Mouse (Mus musculus) liver, embryonic 13.5 days (tissue): ENCODE results near the gene Hcn3. TPM values are rescaled to one million over a fixed set of nuclear protein-coding genes. Genes with fewer than 3 reads are reported as not detected.

Experiments
- ATAC-seq: fragments of 200-750 bp; cut with Nextera tagmentation; 2 replicates; pipeline ENCODE4 v1.8.0; 2017; ENCODE audit warnings: low read depth, mild to moderate bottlenecking, moderate number of reproducible peaks, moderate library complexity
- DNase-seq: peaks from one replicate; pipeline ENCODE4 v3.0.0; 2022
- H3K27ac ChIP-seq: fragments of 300-500 bp; sonication (generic); 2 replicates; pipeline ENCODE4 v1.5.1; 2015; ENCODE audit warnings: moderate library complexity, mild to moderate bottlenecking, inconsistent platforms
- H3K27me3 ChIP-seq: fragments of 300-500 bp; sonication (generic); 2 replicates; pipeline ENCODE4 v1.6.1; 2015; ENCODE audit warnings: mild to moderate bottlenecking, inconsistent platforms
- H3K36me3 ChIP-seq: fragments of 300-500 bp; sonication (generic); 2 replicates; pipeline ENCODE4 v1.6.1; 2015; ENCODE audit warnings: mild to moderate bottlenecking, inconsistent platforms
- H3K4me1 ChIP-seq: fragments of 300-500 bp; sonication (generic); replicated peaks from 2 replicates; pipeline ENCODE4 v1.6.1; 2015; ENCODE audit warnings: inconsistent platforms
- H3K4me2 ChIP-seq: fragments of 300-500 bp; sonication (generic); 2 replicates; pipeline ENCODE4 v1.6.1; 2015; ENCODE audit warnings: inconsistent platforms, mild to moderate bottlenecking, moderate library complexity
- H3K4me3 ChIP-seq: fragments of 300-500 bp; sonication (generic); replicated peaks from 2 replicates; pipeline ENCODE4 v1.5.1; 2015; ENCODE audit warnings: mild to moderate bottlenecking, inconsistent platforms
- H3K9ac ChIP-seq: fragments of 300-500 bp; sonication (generic); 2 replicates; pipeline ENCODE4 v1.6.1; 2015; ENCODE audit warnings: mild to moderate bottlenecking, inconsistent platforms
- H3K9me3 ChIP-seq: fragments of 300-500 bp; sonication (generic); replicated peaks from 2 replicates; pipeline ENCODE4 v1.6.1; 2016; ENCODE audit warnings: inconsistent platforms
- WGBS: fragments of 180-500 bp; shearing (Covaris S2); methylation state at CpG from one replicate; pipeline ENCODE4 v1.1.7; 2015; ENCODE audit not compliant: insufficient replicate concordance; 5-methylcytosine and 5-hydroxymethylcytosine counted together
- polyA plus RNA-seq: library from polyadenylated mRNA; unstranded; fragments of >200 nt; fragmentation: Nextera tagmentation; extraction: Ambion mirVana; gene quantifications from 2 replicates; pipeline ENCODE4 v1.2.1, GENCODE M21; 2015

Hcn3 gene
- polyA plus RNA-seq, 1 experiment from 2014 or later = 0.75 TPM

DNA sequence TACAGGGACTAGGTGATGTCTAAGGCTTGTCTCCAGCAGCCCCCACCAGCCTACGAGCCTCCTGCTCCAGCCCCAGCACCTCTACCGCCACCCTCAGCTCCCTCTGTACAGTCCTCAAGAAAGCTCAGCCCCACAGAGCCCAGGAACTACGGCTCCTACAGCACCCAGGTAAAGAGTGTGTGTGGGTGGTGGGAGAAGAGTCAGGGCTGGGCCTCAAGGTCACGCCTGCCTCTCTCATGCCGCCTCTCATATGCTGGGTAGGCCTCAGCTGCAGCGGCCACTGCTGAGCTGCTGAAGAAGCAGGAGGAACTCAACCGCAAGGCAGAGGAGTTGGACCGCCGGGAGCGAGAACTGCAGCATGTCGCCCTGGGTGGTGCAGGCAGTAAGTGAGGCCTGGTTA is 19.1 kb upstream of the Hcn3 start:
- 77% methylated on average over 11 of the region's 11 CpGs for WGBS
- ATAC-seq (no peak), DNase-seq (no peak)
- Histone ChIP-seq H3K4me1 (peaks cover 53% of the 10 kb centered on the region), H3K4me2 (peak overlapping the region; percentile 82), H3K27ac (0 out of 2 replicates have a peak overlapping the region, but pooled peaks have one; percentile 0), H3K27me3 (no peaks in the 10 kb centered on the region), H3K9ac (peak overlapping the region; percentile 87; the same call in 1 of the 2 replicates), H3K9me3 (no peaks in the 10 kb centered on the region), H3K4me3 (peak overlapping the region; percentile 77; the same call in 1 of the 2 replicates), H3K36me3 (peaks cover 65% of the 10 kb centered on the region)

DNA sequence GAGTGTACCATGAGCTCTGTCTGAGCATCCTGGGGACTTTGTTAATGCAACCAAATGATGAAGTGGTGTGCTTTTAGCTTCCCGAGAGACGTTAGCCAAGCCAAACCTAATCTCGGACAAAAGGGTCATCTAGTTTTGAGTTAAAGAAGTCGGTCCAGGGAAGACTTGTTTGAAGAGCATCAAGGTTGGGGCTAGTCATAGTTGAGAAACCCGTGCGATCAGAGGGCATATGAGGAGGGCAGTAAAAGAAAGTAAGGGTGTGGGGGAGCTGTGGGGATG is 18.1 kb upstream of the Hcn3 start:
- peaks cover 75% of the 10 kb centered on the region for H3K36me3 ChIP-seq
- WGBS = 3% methylated on average over 6 of the region's 6 CpGs
- no peak for ATAC-seq

DNA sequence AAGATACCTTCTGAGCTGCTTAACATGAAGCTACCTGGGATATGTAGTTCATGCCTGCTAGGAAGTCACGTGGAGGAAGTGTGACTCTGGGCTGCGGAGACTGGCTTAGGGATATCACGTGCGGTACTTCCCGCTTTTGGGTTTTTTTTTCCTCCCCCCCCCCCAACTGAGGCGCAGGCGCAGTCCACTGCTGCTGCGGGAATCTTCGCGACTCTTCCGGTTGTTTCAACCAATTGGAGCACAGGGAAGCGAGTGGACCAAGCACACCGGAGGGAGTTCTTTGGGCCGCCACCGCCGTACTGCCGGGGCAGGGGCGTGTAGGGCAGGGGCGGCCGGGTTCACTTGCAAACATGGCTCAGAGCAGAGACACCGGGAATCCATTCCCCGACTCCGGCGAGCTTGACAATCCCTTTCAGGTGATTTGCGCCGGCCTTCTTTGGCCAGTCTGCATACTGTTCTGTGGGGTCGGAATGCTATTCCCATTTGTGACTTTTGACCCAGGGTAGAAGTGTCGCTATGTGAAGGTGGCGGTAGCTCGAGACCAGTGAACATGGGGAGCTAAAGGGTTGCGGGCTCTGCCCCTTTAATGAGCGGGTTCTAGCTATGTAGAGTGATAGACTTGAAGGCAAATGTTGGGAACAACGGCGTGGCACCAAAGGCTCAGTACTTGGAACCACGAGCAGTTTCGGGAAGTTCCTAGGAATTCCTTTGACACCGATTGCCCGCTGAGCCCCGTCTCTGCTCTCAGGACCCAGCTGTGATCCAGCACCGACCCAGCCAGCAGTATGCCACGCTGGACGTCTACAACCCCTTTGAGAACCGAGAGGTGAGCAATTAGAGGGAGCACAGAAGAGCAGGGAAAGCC is 17.5 kb upstream of the Hcn3 start, which contains the start of gene Scamp3:
Scamp3 (plus strand) TSS at position 232 of the 865 bp plus-strand sequence.
- under 1% methylated on average over 43 of the region's 43 CpGs for WGBS
- H3K4me3 ChIP-seq = peak within 1 kb of the TSS; percentile 77
- H3K27me3 ChIP-seq = no peaks in the 10 kb centered on the region
- DNase-seq = peak; percentile 80
- H3K4me2 ChIP-seq = peak within 1 kb of the TSS; percentile 82
- peaks cover 79% of the 10 kb centered on the region for H3K36me3 ChIP-seq
- peak; percentile 91 for ATAC-seq
- peaks cover 38% of the 10 kb centered on the region for H3K4me1 ChIP-seq
- H3K9me3 ChIP-seq = no peaks in the 10 kb centered on the region
- peak within 1 kb of the TSS; percentile 82 for H3K27ac ChIP-seq
- peak within 1 kb of the TSS; percentile 87 for H3K9ac ChIP-seq

More for the DNA sequence above, 18.1 kb upstream of the Hcn3 start:
- peaks cover 43% of the 10 kb centered on the region for H3K4me1 ChIP-seq
- peak overlapping the region; percentile 77 for H3K4me3 ChIP-seq
- peak overlapping the region; percentile 82 for H3K4me2 ChIP-seq
- H3K27ac ChIP-seq = peak overlapping the region; percentile 82
- no peaks in the 10 kb centered on the region for H3K27me3 ChIP-seq
- no peak for DNase-seq
- no peaks in the 10 kb centered on the region for H3K9me3 ChIP-seq
- H3K9ac ChIP-seq = peak overlapping the region; percentile 87

DNA sequence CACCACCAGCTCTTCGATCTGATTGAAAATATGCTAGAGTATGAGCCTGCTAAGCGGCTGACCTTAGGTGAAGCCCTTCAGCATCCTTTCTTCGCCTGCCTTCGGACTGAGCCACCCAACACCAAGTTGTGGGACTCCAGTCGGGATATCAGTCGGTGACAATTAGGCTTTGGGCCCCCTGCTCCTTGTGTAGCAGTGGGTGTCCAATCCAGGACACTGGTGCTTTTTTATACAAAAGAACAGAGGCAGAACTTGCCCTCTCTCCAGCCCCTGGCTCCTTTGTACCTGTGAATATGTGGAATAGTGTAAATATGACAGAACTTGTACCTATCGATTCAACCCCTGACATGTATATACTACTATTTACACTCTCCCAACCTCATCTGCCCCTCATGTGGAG is 16.4 kb upstream of the Hcn3 start:
- peak overlapping the region; percentile 77; the same call in 1 of the 2 replicates for H3K4me3 ChIP-seq
- peak overlapping the region; percentile 65; the same call in 1 of the 2 replicates for H3K27ac ChIP-seq
- no peak for DNase-seq
- peaks cover 78% of the 10 kb centered on the region for H3K36me3 ChIP-seq
- no peaks in the 10 kb centered on the region for H3K9me3 ChIP-seq
- peak overlapping the region; percentile 53 for H3K9ac ChIP-seq
- H3K4me2 ChIP-seq = peak overlapping the region; percentile 82
- no peak for ATAC-seq
- H3K27me3 ChIP-seq = no peaks in the 10 kb centered on the region
- peaks cover 27% of the 10 kb centered on the region for H3K4me1 ChIP-seq
- 89% methylated on average over 7 of the region's 7 CpGs for WGBS

DNA sequence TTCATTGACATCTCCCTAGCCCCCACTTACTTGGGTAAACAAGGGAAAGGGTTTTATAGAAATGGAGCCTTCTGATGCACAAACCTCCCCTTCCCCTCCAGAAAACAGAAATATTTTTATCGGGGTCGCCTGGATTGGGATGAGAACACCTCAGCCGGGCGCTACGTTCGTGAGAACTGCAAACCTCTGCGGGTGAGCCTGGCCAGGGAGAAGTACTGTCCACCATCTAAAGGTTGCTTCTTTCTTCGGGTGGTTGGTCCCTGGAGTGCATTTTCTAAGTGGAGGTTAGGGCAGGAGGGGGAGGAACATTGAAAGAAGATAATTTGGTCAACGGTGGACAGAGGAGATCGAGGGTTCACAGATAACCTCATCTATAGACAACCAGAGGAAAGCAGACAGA is 15.5 kb upstream of the Hcn3 start:
- Histone ChIP-seq H3K9ac (no peak overlapping the region), H3K4me1 (peaks cover 27% of the 10 kb centered on the region), H3K4me2 (no peak overlapping the region), H3K4me3 (no peak overlapping the region), H3K9me3 (no peaks in the 10 kb centered on the region), H3K27me3 (no peaks in the 10 kb centered on the region), H3K36me3 (peaks cover 78% of the 10 kb centered on the region), H3K27ac (no peak overlapping the region)
- WGBS = 82% methylated on average over 10 of the region's 10 CpGs
- ATAC-seq (no peak), DNase-seq (no peak)

DNA sequence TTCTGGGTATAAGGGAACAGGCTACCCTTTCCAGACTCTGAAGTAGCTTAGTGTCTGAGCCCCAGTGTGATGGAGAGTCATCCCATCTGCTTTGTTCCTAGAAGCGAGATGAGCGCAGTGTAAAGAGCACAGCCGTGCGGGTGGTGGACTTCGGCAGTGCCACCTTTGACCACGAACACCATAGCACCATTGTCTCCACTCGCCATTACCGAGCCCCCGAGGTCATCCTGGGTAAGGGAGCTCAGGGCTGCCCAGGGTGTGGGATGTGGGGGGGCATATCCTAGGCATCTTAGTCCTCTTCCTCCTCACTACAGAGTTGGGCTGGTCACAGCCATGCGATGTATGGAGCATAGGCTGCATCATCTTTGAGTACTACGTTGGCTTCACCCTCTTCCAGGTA is 14.8 kb upstream of the Hcn3 start:
- DNase-seq = no peak
- no peaks in the 10 kb centered on the region for H3K9me3 ChIP-seq
- H3K4me1 ChIP-seq = peaks cover 27% of the 10 kb centered on the region
- H3K4me2 ChIP-seq = no peak overlapping the region
- no peak overlapping the region for H3K4me3 ChIP-seq
- no peak for ATAC-seq
- no peaks in the 10 kb centered on the region for H3K27me3 ChIP-seq
- WGBS = 88% methylated on average over 11 of the region's 11 CpGs
- H3K27ac ChIP-seq = no peak overlapping the region
- peaks cover 78% of the 10 kb centered on the region for H3K36me3 ChIP-seq
- no peak overlapping the region for H3K9ac ChIP-seq

DNA sequence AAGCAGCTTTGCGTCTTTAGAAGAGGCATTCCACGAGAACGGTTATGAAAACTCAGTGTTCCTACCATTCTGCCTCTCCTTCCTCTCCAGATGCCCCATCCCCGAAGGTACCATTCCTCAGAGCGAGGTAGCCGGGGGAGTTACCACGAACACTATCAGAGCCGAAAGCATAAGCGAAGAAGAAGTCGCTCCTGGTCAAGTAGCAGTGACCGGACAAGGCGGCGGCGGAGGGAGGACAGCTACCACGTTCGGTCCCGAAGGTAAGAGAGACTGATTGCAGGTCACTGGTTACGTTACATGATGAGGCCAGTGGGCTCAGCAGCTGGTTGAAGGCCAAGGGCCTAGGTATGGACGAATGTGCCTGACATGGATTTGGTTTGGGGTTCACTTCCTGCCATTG is 6.9 kb upstream of the Hcn3 start:
- H3K36me3 ChIP-seq = peaks cover 55% of the 10 kb centered on the region
- no peak for ATAC-seq
- H3K4me2 ChIP-seq = peak overlapping the region; percentile 81
- no peaks in the 10 kb centered on the region for H3K9me3 ChIP-seq
- no peak overlapping the region for H3K27ac ChIP-seq
- no peaks in the 10 kb centered on the region for H3K27me3 ChIP-seq
- no peak for DNase-seq
- H3K9ac ChIP-seq = 0 out of 2 replicates have a peak overlapping the region, but pooled peaks have one; percentile 92
- no peak overlapping the region for H3K4me3 ChIP-seq
- 90% methylated on average over 19 of the region's 19 CpGs for WGBS
- H3K4me1 ChIP-seq = peaks cover 31% of the 10 kb centered on the region

DNA sequence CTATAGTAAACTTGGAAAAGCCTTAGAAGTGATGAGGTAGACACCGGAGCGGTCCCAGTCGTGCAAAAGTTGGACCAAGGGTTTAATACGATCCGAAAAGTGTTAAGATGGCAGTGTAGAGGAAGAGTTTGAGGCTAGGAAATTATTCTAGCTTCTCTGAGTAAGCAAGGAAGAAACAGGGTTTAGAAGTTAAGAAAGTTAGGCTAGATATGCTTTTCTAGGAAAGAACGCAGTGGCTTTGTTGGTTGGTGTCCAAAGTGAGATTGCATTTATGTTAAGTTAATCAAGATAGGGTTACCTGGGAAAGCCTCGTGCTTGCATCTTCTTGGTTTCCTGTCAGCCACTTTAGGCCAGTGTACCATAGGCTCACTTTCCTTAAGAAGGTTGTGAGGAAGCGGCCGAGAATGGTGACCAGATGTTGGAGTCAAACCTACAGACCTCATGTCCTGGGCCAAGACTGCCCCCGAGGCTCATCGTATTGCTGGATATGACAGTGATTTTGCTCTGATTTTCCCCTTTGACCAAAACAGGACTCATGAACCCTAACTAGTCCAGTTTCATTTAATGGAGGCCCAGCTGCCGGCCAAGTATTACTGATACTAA is 5.4 kb upstream of the Hcn3 start:
- Histone ChIP-seq H3K9ac (peak overlapping the region; percentile 92), H3K36me3 (peaks cover 41% of the 10 kb centered on the region), H3K4me3 (peak overlapping the region; percentile 88), H3K27ac (peak overlapping the region; percentile 96), H3K4me2 (peak overlapping the region; percentile 81), H3K9me3 (no peaks in the 10 kb centered on the region), H3K4me1 (peaks cover 33% of the 10 kb centered on the region), H3K27me3 (no peaks in the 10 kb centered on the region)
- 16% methylated on average over 12 of the region's 12 CpGs for WGBS
- DNase-seq = no peak
- ATAC-seq = no peak

DNA sequence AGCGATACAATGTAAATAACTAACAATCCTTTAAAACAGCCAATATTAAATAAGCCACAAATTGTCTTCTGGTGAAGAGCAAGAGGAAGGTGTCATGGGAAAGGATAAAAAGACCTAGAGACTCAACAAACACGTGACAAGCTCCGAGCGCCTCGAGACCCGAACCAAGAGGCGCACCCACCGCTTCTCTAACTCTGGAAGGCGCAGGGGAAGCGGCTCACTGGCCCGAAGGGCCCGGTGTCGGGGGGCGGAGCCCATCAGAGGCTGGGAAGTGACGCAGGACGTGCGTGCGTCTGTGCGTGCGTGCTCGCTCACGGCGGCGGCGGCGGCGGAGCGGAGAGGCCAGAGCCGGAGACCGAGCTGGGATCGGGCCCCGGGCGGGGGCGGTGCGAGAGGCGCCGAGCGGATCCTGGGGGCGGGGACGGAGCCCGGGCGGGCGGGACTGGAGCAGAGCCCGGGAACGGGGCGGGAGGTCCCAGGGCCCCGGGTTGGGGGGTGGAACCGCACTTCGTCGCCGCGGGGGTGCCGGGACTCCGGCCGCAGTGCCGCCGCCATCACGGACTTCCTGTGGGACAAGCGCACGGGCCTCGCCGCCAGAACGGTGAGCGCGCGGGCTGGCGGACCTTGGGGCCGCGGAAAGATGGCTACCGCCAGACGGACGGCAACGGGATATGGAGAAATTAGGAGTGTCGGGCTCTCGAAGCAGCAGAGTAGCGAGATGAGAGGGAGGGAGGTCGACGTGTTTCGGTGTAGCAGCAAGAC is 4.7 kb upstream of the Hcn3 start, which contains the start of gene Clk2:
Clk2 (plus strand) TSS at position 290 of the 762 bp plus-strand sequence.
- Histone ChIP-seq H3K27ac (peak within 1 kb of the TSS; percentile 96), H3K4me2 (peak within 1 kb of the TSS; percentile 81), H3K9ac (peak within 1 kb of the TSS; percentile 92), H3K4me3 (peak within 1 kb of the TSS; percentile 88), H3K9me3 (no peaks in the 10 kb centered on the region), H3K36me3 (peaks cover 34% of the 10 kb centered on the region), H3K4me1 (peaks cover 40% of the 10 kb centered on the region), H3K27me3 (peaks cover 3% of the 10 kb centered on the region)
- peak; percentile 97 for ATAC-seq
- DNase-seq = peak; percentile 95
- WGBS = under 1% methylated on average over 79 of the region's 79 CpGs

DNA sequence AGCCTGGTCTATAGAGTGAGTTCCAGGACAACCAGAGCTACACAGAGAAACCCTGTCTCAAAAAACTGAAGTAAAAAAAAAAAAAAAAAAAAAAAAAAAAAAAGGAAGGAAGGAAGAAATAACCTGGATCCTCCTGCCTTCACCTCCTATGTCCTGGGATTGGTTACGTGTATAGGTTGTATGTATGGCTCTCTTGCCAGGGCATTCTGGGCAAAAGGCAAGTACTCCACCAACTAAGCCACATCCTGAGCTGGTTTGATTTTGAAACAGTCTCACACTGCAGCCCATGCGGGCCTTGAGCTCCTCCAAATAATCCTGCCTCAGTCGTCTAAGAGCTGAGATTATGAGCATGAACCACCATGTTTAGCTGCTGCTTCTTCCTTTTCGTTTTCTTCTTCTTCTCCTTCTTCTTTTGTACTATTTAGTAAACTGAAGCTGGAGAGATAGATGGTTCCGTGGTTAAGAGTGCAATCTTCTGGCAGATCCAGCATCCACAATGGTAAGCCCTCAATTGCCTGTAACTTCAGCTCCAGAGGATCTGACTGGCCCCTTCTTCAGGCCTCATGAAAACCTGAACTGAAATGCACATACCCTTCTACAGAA is 3.7 kb upstream of the Hcn3 start:
- peak overlapping the region; percentile 96 for H3K27ac ChIP-seq
- peaks cover 49% of the 10 kb centered on the region for H3K4me1 ChIP-seq
- peak overlapping the region; percentile 81 for H3K4me2 ChIP-seq
- peak overlapping the region; percentile 88 for H3K4me3 ChIP-seq
- ATAC-seq = no peak
- no peak for DNase-seq
- H3K9me3 ChIP-seq = no peaks in the 10 kb centered on the region
- 59% methylated on average over 5 of the region's 5 CpGs for WGBS
- peaks cover 25% of the 10 kb centered on the region for H3K36me3 ChIP-seq
- peaks cover 12% of the 10 kb centered on the region for H3K27me3 ChIP-seq
- peak overlapping the region; percentile 92 for H3K9ac ChIP-seq

DNA sequence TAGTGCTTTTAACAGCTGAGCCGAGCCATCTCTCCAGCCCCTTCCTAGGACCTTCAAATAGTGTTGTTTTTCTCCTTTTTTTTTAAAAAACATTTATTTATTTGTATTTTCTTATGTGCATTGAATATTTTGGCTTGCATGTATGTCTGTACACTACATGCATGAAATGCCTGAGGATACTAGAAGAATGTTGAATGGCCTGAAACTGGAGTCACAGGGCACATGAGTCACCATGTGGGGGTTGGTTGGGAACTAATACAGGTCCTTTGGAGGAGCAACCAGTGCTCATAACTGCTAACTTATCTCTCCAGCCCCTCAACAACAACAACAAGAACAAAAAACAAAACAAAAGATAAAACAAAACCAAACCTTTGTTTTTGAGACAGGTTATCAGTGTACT is 3.1 kb upstream of the Hcn3 start:
- Histone ChIP-seq H3K4me2 (no peak overlapping the region), H3K9me3 (no peaks in the 10 kb centered on the region), H3K27ac (no peak overlapping the region), H3K4me1 (peaks cover 51% of the 10 kb centered on the region), H3K27me3 (peaks cover 19% of the 10 kb centered on the region), H3K36me3 (peaks cover 18% of the 10 kb centered on the region), H3K9ac (no peak overlapping the region), H3K4me3 (no peak overlapping the region)
- DNase-seq (no peak), ATAC-seq (no peak)
- 57% methylated on average over 1 of the region's 1 CpGs for WGBS
